Mouse (Mus musculus) neural tube, embryonic 15.5 days (tissue): ENCODE measurements around the gene Elp4. TPM values are rescaled to one million over a fixed set of nuclear protein-coding genes. Genes with fewer than 3 reads are reported as not detected.
A peak's percentile ranks its signal among the peaks of the same experiment; 100 is the strongest.

Experiments
- ATAC-seq: fragments of 200-750 bp; cut with Nextera tagmentation; 2 replicates; pipeline ENCODE4 v1.8.0; 2017; ENCODE audit warnings: mild to moderate bottlenecking, moderate TSS enrichment, moderate library complexity; ENCODE audit not compliant: low FRiP score
- H3K27ac ChIP-seq: fragments of 300-500 bp; sonication (generic); replicated peaks from 2 replicates; pipeline ENCODE4 v1.5.1; 2015; ENCODE audit warnings: mild to moderate bottlenecking, inconsistent platforms
- H3K27me3 ChIP-seq: fragments of 300-500 bp; sonication (generic); replicated peaks from 2 replicates; pipeline ENCODE4 v1.6.1; 2015; ENCODE audit warnings: inconsistent platforms
- H3K36me3 ChIP-seq: fragments of 300-500 bp; sonication (generic); 2 replicates; pipeline ENCODE4 v1.6.1; 2015; ENCODE audit warnings: inconsistent platforms
- H3K4me1 ChIP-seq: fragments of 300-500 bp; sonication (generic); 2 replicates; pipeline ENCODE4 v1.6.1; 2015; ENCODE audit warnings: inconsistent platforms
- H3K4me2 ChIP-seq: fragments of 300-500 bp; sonication (generic); 2 replicates; pipeline ENCODE4 v1.6.1; 2015; ENCODE audit warnings: inconsistent platforms, mild to moderate bottlenecking, moderate library complexity
- H3K4me3 ChIP-seq: fragments of 300-500 bp; sonication (generic); replicated peaks from 2 replicates; pipeline ENCODE4 v1.5.1; 2015; ENCODE audit warnings: mild to moderate bottlenecking, inconsistent platforms
- H3K9ac ChIP-seq: fragments of 300-500 bp; sonication (generic); replicated peaks from 2 replicates; pipeline ENCODE4 v1.6.1; 2015; ENCODE audit warnings: mild to moderate bottlenecking, inconsistent platforms
- H3K9me3 ChIP-seq: fragments of 300-500 bp; sonication (generic); replicated peaks from 2 replicates; pipeline ENCODE4 v1.6.1; 2016; ENCODE audit warnings: inconsistent platforms
- WGBS: fragments of 180-500 bp; shearing (Covaris S2); methylation state at CpG from one replicate; pipeline ENCODE4 v1.1.7; 2015; ENCODE audit warnings: mixed read lengths; 5-methylcytosine and 5-hydroxymethylcytosine counted together
- polyA plus RNA-seq: library from polyadenylated mRNA; unstranded; fragments of >200 nt; fragmentation: Nextera tagmentation; extraction: Ambion mirVana; gene quantifications from 2 replicates; pipeline ENCODE4 v1.2.1, GENCODE M21; 2015

Gene Elp4
- polyA plus RNA-seq, 1 experiment from 2014 or later, result 38.1 TPM

- Histone ChIP-seq H3K4me1 (no peaks in the 10 kb centered on the region), H3K27me3 (no peaks in the 10 kb centered on the region), H3K9me3 (no peaks in the 10 kb centered on the region), H3K4me3 (no peak overlapping the region), H3K27ac (no peak overlapping the region), H3K36me3 (no peaks in the 10 kb centered on the region), H3K4me2 (no peak overlapping the region), H3K9ac (no peak overlapping the region)
- WGBS, result 33% methylated on average over 3 of the region's 3 CpGs
- ATAC-seq, result no peak
These were observed 193.9 kb downstream of the Elp4 start for GRCm38 (mm10) chr2:105710511-105710910.

- H3K4me1 ChIP-seq, result no peaks in the 10 kb centered on the region
- no peak overlapping the region for H3K4me3 ChIP-seq
- 61% methylated on average over 3 of the region's 3 CpGs for WGBS
- H3K27ac ChIP-seq, result no peak overlapping the region
- no peaks in the 10 kb centered on the region for H3K36me3 ChIP-seq
- H3K4me2 ChIP-seq, result no peak overlapping the region
- no peak overlapping the region for H3K9ac ChIP-seq
- no peak for ATAC-seq
- H3K27me3 ChIP-seq, result no peaks in the 10 kb centered on the region
- H3K9me3 ChIP-seq, result no peaks in the 10 kb centered on the region
These were observed 195.2 kb downstream of the Elp4 start for GRCm38 (mm10) chr2:105709126-105709525.

- no peak for ATAC-seq
- WGBS, result 61% methylated on average over 2 of the region's 2 CpGs
These were observed 199.0 kb downstream of the Elp4 start for GRCm38 (mm10) chr2:105705320-105705719.

GRCm38 (mm10) chr2:105702586-105702985 lies 201.8 kb downstream of the Elp4 start:
- ATAC-seq, result no peak
- 84% methylated on average over 10 of the region's 10 CpGs for WGBS
- H3K9ac ChIP-seq, result no peak overlapping the region
- H3K36me3 ChIP-seq, result no peaks in the 10 kb centered on the region
- no peaks in the 10 kb centered on the region for H3K27me3 ChIP-seq
- no peak overlapping the region for H3K4me2 ChIP-seq
- H3K27ac ChIP-seq, result no peak overlapping the region
- no peak overlapping the region for H3K4me3 ChIP-seq
- no peaks in the 10 kb centered on the region for H3K4me1 ChIP-seq
- no peaks in the 10 kb centered on the region for H3K9me3 ChIP-seq

More at GRCm38 (mm10) chr2:105705320-105705719, 199.0 kb downstream of the Elp4 start:
- Histone ChIP-seq H3K36me3 (no peaks in the 10 kb centered on the region), H3K4me3 (no peak overlapping the region), H3K4me1 (no peaks in the 10 kb centered on the region), H3K27me3 (no peaks in the 10 kb centered on the region), H3K9me3 (no peaks in the 10 kb centered on the region), H3K27ac (no peak overlapping the region), H3K9ac (no peak overlapping the region), H3K4me2 (no peak overlapping the region)

- Histone ChIP-seq H3K4me3 (no peak overlapping the region), H3K4me2 (no peak overlapping the region), H3K9me3 (no peaks in the 10 kb centered on the region), H3K4me1 (no peaks in the 10 kb centered on the region), H3K27me3 (no peaks in the 10 kb centered on the region), H3K9ac (no peak overlapping the region), H3K36me3 (no peaks in the 10 kb centered on the region), H3K27ac (no peak overlapping the region)
- 73% methylated on average over 4 of the region's 4 CpGs for WGBS
- no peak for ATAC-seq
These were observed 202.6 kb downstream of the Elp4 start for GRCm38 (mm10) chr2:105701781-105702180.

GRCm38 (mm10) chr2:105698631-105699030 lies 205.7 kb downstream of the Elp4 start:
- Histone ChIP-seq H3K27ac (no peak overlapping the region), H3K9ac (no peak overlapping the region), H3K4me1 (no peaks in the 10 kb centered on the region), H3K36me3 (no peaks in the 10 kb centered on the region), H3K4me2 (no peak overlapping the region), H3K4me3 (no peak overlapping the region), H3K9me3 (no peaks in the 10 kb centered on the region), H3K27me3 (0 out of 2 replicates have a peak, but pooled peaks cover 2% of the 10 kb centered on the region)
- no peak for ATAC-seq
- WGBS, result 74% methylated on average over 2 of the region's 2 CpGs

- Histone ChIP-seq H3K4me2 (no peak overlapping the region), H3K27ac (no peak overlapping the region), H3K36me3 (no peaks in the 10 kb centered on the region), H3K9me3 (no peaks in the 10 kb centered on the region), H3K4me1 (no peaks in the 10 kb centered on the region), H3K4me3 (no peak overlapping the region), H3K9ac (no peak overlapping the region), H3K27me3 (peaks cover 10% of the 10 kb centered on the region)
- no peak for ATAC-seq
- WGBS, result 65% methylated on average over 5 of the region's 5 CpGs
These were observed 206.6 kb downstream of the Elp4 start for GRCm38 (mm10) chr2:105697741-105698140.

GRCm38 (mm10) chr2:105691296-105691695 lies 213.1 kb downstream of the Elp4 start:
- no peak for ATAC-seq
- Histone ChIP-seq H3K27ac (no peak overlapping the region), H3K4me1 (peaks cover 31% of the 10 kb centered on the region), H3K9ac (no peak overlapping the region), H3K4me3 (no peak overlapping the region), H3K9me3 (no peaks in the 10 kb centered on the region), H3K36me3 (no peaks in the 10 kb centered on the region), H3K4me2 (no peak overlapping the region), H3K27me3 (peaks cover 65% of the 10 kb centered on the region)
- 12% methylated on average over 10 of the region's 10 CpGs for WGBS

- Histone ChIP-seq H3K9me3 (no peaks in the 10 kb centered on the region), H3K4me3 (0 out of 2 replicates have a peak overlapping the region, but pooled peaks have one; percentile 12), H3K27me3 (peaks cover 76% of the 10 kb centered on the region), H3K4me1 (peaks cover 31% of the 10 kb centered on the region), H3K9ac (no peak overlapping the region), H3K4me2 (peak overlapping the region; percentile 46), H3K36me3 (no peaks in the 10 kb centered on the region), H3K27ac (0 out of 2 replicates have a peak overlapping the region, but pooled peaks have one; percentile 28)
- ATAC-seq, result peak; percentile 71
- WGBS, result 3% methylated on average over 28 of the region's 28 CpGs
These were observed 214.4 kb downstream of the Elp4 start for GRCm38 (mm10) chr2:105689771-105690639.

GRCm38 (mm10) chr2:105689304-105689770 lies 215.0 kb downstream of the Elp4 start:
- Histone ChIP-seq H3K9ac (no peak overlapping the region), H3K36me3 (no peaks in the 10 kb centered on the region), H3K4me2 (peak overlapping the region; percentile 46), H3K27ac (no peak overlapping the region), H3K9me3 (no peaks in the 10 kb centered on the region), H3K27me3 (peaks cover 81% of the 10 kb centered on the region), H3K4me1 (peaks cover 31% of the 10 kb centered on the region), H3K4me3 (0 out of 2 replicates have a peak overlapping the region, but pooled peaks have one; percentile 12)
- ATAC-seq, result 0 out of 2 replicates have a peak, but pooled peaks have one; percentile 20
- WGBS, result under 1% methylated on average over 15 of the region's 15 CpGs

GRCm38 (mm10) chr2:105688436-105689303 lies 215.7 kb downstream of the Elp4 start:
- ATAC-seq, result no peak
- Histone ChIP-seq H3K9me3 (no peaks in the 10 kb centered on the region), H3K36me3 (no peaks in the 10 kb centered on the region), H3K4me1 (peaks cover 31% of the 10 kb centered on the region), H3K4me2 (peak overlapping the region; percentile 46), H3K27ac (no peak overlapping the region), H3K27me3 (peaks cover 87% of the 10 kb centered on the region), H3K4me3 (peak overlapping the region; percentile 14), H3K9ac (no peak overlapping the region)
- 4% methylated on average over 25 of the region's 25 CpGs for WGBS
